ENCODE assay signal across 8 mouse cellular contexts in genomic region chr3:110142314-110143205, GRCm38 (mm10). TPM values are rescaled to one million over a fixed set of nuclear protein-coding genes. Genes with fewer than 3 reads are reported as not detected.
DNase-seq lines count a peak whose midpoint lies in the region; ATAC-seq and TF ChIP-seq lines count a peak whose summit lies in the region.

No protein-coding gene starts in this region.

- no peak for TF ChIP-seq POLR2A in small intestine, adult 2 months (IDR thresholded peaks at IDR 0.05; ENCODE audit: low read depth, low read length)

- 0% methylated on average over 66 of the region's 77 CpGs for WGBS in lung, embryonic 16.5 days
- WGBS in forebrain, embryonic 16.5 days, result under 1% methylated on average over 73 of the region's 77 CpGs
- under 1% methylated on average over 61 of the region's 77 CpGs for WGBS in intestine, postnatal 0 days
- 2% methylated on average over 77 of the region's 77 CpGs for WGBS in small intestine, adult 2 months

- peak overlapping the region; percentile 64 for H3K9ac ChIP-seq in lung, embryonic 16.5 days (ENCODE audit: low read length)
- H3K9ac ChIP-seq in forebrain, embryonic 16.5 days (replicated peaks; ENCODE audit: low read depth, low read length), result peak overlapping the region; percentile 69
- peak overlapping the region; percentile 17; the same call in 1 of the 2 replicates for H3K9ac ChIP-seq in intestine, postnatal 0 days (ENCODE audit: low read depth, low read length)

- H3K9me3 ChIP-seq in lung, embryonic 16.5 days (ENCODE audit: control insufficient read depth, low read length), result no peaks in the 10 kb centered on the region
- H3K9me3 ChIP-seq in forebrain, embryonic 16.5 days (ENCODE audit: control insufficient read depth, low read length), result no peaks in the 10 kb centered on the region
- no peaks in the 10 kb centered on the region for H3K9me3 ChIP-seq in intestine, postnatal 0 days (ENCODE audit: control insufficient read depth)

- H3K4me2 ChIP-seq in lung, embryonic 16.5 days (ENCODE audit: low read depth, low read length), result peak overlapping the region; percentile 99
- H3K4me2 ChIP-seq in forebrain, embryonic 16.5 days (ENCODE audit: low read length), result peak overlapping the region; percentile 98
- H3K4me2 ChIP-seq in intestine, postnatal 0 days (replicated peaks; ENCODE audit: low read depth), result peak overlapping the region; percentile 92

- no peak for TF ChIP-seq CTCF in intestine, postnatal 0 days (IDR thresholded peaks at IDR 0.05; ENCODE audit: low read depth)
- no peak for TF ChIP-seq CTCF in small intestine, adult 2 months (IDR thresholded peaks at IDR 0.05; ENCODE audit: extremely low read depth, insufficient read length, insufficient replicate concordance, low read depth, low read length)

- H3K27ac ChIP-seq in lung, embryonic 16.5 days (ENCODE audit: low read length), result no peak overlapping the region
- 0 out of 2 replicates have a peak overlapping the region, but pooled peaks have one; percentile 17 for H3K27ac ChIP-seq in forebrain, embryonic 16.5 days (ENCODE audit: low read length)
- H3K27ac ChIP-seq in intestine, postnatal 0 days (ENCODE audit: low read depth, low read length), result no peak overlapping the region
- H3K27ac ChIP-seq in small intestine, adult 2 months (ENCODE audit: insufficient read depth, low read depth, low read length), result no peak overlapping the region

- DNase-seq in lung, adult 18-20 months, result no peak
- DNase-seq in cerebellum, adult 8-10 months, result peak; percentile 39
- peak; percentile 2 for DNase-seq in lung, postnatal 10 days
- DNase-seq in urinary bladder, adult 2 months (ENCODE audit: low spot score), result no peak

- H3K4me3 ChIP-seq in lung, embryonic 16.5 days (ENCODE audit: low read length), result peak overlapping the region; percentile 67
- peak overlapping the region; percentile 70 for H3K4me3 ChIP-seq in forebrain, embryonic 16.5 days (replicated peaks; ENCODE audit: low read length)
- peak overlapping the region; percentile 63 for H3K4me3 ChIP-seq in intestine, postnatal 0 days (ENCODE audit: low read depth, low read length)
- peak overlapping the region; percentile 35 for H3K4me3 ChIP-seq in small intestine, adult 2 months (ENCODE audit: low read depth, low read length)

- H3K27me3 ChIP-seq in lung, embryonic 16.5 days (ENCODE audit: control insufficient read depth, insufficient read depth, low read depth, low read length), result peaks cover 13% of the 10 kb centered on the region; the same call in 1 of the 2 replicates
- H3K27me3 ChIP-seq in forebrain, embryonic 16.5 days (replicated peaks; ENCODE audit: control insufficient read depth, insufficient read depth, low read length), result no peaks in the 10 kb centered on the region; the same call in 1 of the 2 replicates
- H3K27me3 ChIP-seq in intestine, postnatal 0 days (replicated peaks; ENCODE audit: control insufficient read depth, insufficient read depth, low read length), result peaks cover 24% of the 10 kb centered on the region
- H3K27me3 ChIP-seq in small intestine, adult 2 months (ENCODE audit: control insufficient read depth, insufficient read depth, low read length), result peaks cover 15% of the 10 kb centered on the region

- H3K4me1 ChIP-seq in lung, embryonic 16.5 days (replicated peaks; ENCODE audit: control insufficient read depth, insufficient read depth, low read length), result peaks cover 11% of the 10 kb centered on the region
- H3K4me1 ChIP-seq in forebrain, embryonic 16.5 days (replicated peaks; ENCODE audit: control insufficient read depth, insufficient read depth, low read length), result peaks cover 12% of the 10 kb centered on the region; the same call in 1 of the 2 replicates
- peaks cover 7% of the 10 kb centered on the region; the same call in 1 of the 2 replicates for H3K4me1 ChIP-seq in intestine, postnatal 0 days (replicated peaks; ENCODE audit: control insufficient read depth, insufficient read depth, low read length)
- H3K4me1 ChIP-seq in small intestine, adult 2 months (ENCODE audit: control insufficient read depth, insufficient read depth, insufficient read length, low read length), result no peaks in the 10 kb centered on the region; the same call in 1 of the 2 replicates

- no peaks in the 10 kb centered on the region for H3K36me3 ChIP-seq in lung, embryonic 16.5 days (ENCODE audit: control insufficient read depth, insufficient read depth, low read length)
- no peaks in the 10 kb centered on the region for H3K36me3 ChIP-seq in forebrain, embryonic 16.5 days (ENCODE audit: control insufficient read depth, insufficient read depth)
- no peaks in the 10 kb centered on the region for H3K36me3 ChIP-seq in intestine, postnatal 0 days (ENCODE audit: control insufficient read depth, insufficient read depth)
- H3K36me3 ChIP-seq in small intestine, adult 2 months (ENCODE audit: control insufficient read depth, insufficient read depth, low read length), result no peaks in the 10 kb centered on the region

- peak; percentile 65 for ATAC-seq in lung, embryonic 16.5 days (ENCODE audit: low read depth)
- ATAC-seq in forebrain, embryonic 16.5 days, result peak; percentile 69
- ATAC-seq in intestine, postnatal 0 days, result no peak

RNA-seq across cellular contexts. Expression of gene Ntng1, which starts 1.3 kb away (rescaled TPM):
- 0.84 and 1.1 TPM in 2 replicates for polyA plus RNA-seq in lung, embryonic 16.5 days (2015; fragmentation: Nextera tagmentation; extraction: Ambion mirVana)
- polyA plus RNA-seq in forebrain, embryonic 16.5 days (2015; fragmentation: Nextera tagmentation; extraction: Ambion mirVana), result 5.6 and 10.7 TPM in 2 replicates
- polyA plus RNA-seq in intestine, postnatal 0 days (2015; fragmentation: Nextera tagmentation; extraction: Ambion mirVana), result 0.38 and 0.75 TPM in 2 replicates
- polyA plus RNA-seq in small intestine, adult 2 months (2012; rRNA removed), result 0.05 and 0.09 TPM in 2 replicates
- 1.4 and 1.7 TPM in 2 replicates for polyA plus RNA-seq in urinary bladder, adult 2 months (2012; rRNA removed)

Comparison
In these comparisons a context has a peak if more than half of its experiments do, and no peak if none do; other contexts are left out.
1. DNase-seq: peak in cerebellum, adult 8-10 months (single experiment) and lung, postnatal 10 days (single experiment); none in lung, adult 18-20 months (0 of 2) and urinary bladder, adult 2 months (single experiment).
2. H3K9ac ChIP-seq: peak in every context shown above with its lines; median percentile 69 in forebrain, embryonic 16.5 days; 64 in lung, embryonic 16.5 days; 17 in intestine, postnatal 0 days.
3. Peak in every context shown above with its lines, with median percentiles within 50 percentile points of each other: H3K4me2 ChIP-seq and H3K4me3 ChIP-seq.